Mouse (Mus musculus) granulocyte monocyte progenitor cell, adult 5-6 weeks (primary cell): ENCODE measurements around the gene Crabp1. TPM values are rescaled to one million over a fixed set of nuclear protein-coding genes. Genes with fewer than 3 reads are reported as not detected.

Experiments
- ATAC-seq: replicated peaks from 2 replicates; pipeline ENCODE4 v1.8.0; 2016; ENCODE audit warnings: mild to moderate bottlenecking, moderate TSS enrichment, inconsistent platforms; ENCODE audit not compliant: poor library complexity, severe bottlenecking
- total RNA-seq, 2 experiments: library from RNA; stranded (forward) in 1 of 2; stranded (reverse) in 1 of 2; fragments of 200-712, 200-1000 nt in 1 of 2; fragments of >200 nt in 1 of 2; fragmentation: Nextera tagmentation in 1 of 2; gene quantifications; 2 replicates each; pipeline ENCODE4 v1.2.3; 2014 to 2017

The Crabp1 gene
- not detected in 2 replicates for total RNA-seq (2014; fragmentation: Nextera tagmentation)
- total RNA-seq (2017): not detected in 2 replicates

DNA sequence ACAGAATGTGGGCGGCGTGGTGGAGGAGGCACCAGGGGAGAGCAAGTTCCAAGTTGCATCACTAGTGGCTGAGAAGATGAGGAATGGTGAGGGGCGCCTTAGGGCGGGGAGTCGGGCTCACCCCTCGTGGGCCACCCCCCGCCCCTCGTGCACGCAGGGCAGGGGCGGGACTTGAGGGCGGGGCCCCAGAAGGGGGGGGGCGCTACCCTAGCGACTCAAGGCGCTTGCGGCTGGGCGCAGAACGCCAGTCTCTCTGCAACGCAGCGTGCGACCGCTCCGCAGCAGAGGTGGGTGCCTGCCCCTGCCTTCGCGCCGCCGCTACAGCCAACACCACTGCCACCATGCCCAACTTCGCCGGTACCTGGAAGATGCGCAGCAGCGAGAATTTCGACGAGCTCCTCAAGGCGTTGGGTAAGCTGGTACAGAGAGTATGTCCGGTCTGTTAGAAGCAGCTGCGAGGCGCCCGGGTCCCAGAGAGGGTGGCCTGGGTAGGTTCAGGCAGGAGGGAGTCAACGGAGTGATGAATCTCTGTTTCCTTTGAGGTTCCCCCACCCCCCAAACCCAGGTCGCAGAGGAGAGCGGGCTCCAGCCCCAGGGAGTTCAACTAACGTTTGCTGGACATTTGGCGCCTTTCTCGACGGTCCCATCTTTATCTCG is at the start of gene Crabp1:
Gene Crabp1 (plus strand): TSS at position 188 of the 657 bp plus-strand sequence.
- ATAC-seq: peak; percentile 42

DNA sequence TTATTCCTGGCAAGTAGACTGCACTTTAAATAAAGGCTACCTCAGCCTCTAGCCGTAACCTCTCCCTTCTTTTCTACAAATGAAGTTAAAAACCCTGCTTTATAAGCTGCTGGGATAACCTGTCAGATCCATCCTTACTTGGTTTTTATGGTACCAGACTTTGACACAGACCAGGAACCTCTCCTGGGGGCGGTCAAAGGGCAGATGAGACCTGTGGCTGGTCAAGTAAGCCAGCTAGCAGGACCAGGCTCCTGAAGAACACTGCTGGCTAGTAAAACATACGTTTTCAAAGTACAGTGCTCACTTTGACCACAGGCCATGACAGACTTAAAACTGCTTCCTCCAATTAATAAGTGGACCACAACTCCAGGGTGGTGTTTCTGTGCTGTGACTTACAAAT is 48.8 kb upstream of the Crabp1 start:
- ATAC-seq: no peak

DNA sequence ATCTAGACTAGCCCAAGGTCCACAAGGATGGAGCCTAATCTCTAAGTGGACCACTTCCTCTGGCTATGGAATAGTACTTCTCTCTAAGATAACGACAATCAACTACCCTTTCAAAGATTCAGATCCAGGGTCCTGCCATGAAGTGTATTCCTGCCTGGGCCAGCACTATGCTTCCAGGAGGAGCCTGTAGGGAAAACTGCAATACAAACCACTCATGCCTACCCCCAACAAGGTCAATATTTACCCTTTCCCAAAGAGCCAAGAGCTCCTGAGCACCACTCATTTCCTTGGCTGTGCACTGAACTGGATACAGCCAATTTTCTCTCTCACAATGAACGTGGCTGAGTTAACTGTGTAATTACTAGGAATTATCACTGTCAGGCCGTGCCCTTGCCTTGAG is 47.0 kb upstream of the Crabp1 start:
- ATAC-seq: no peak

DNA sequence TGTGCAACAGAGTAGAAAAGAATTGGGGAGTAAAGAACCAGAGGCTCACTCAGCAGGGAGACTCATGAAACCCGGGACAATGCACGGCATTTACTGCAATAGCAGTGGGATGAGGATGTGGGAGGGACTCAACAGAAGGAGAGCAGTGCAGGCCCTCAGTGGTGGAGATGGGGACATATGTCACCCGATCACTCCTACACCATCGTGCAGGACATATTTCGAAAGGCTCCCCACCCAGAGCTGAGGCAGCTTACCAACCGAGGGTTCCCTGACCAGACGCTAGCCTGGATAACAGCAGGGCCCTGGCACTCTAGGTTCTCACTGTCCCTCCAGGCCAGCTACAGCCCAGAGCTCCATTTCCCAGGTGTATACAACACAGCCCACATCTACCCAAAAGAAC is 42.4 kb upstream of the Crabp1 start:
- no peak for ATAC-seq

DNA sequence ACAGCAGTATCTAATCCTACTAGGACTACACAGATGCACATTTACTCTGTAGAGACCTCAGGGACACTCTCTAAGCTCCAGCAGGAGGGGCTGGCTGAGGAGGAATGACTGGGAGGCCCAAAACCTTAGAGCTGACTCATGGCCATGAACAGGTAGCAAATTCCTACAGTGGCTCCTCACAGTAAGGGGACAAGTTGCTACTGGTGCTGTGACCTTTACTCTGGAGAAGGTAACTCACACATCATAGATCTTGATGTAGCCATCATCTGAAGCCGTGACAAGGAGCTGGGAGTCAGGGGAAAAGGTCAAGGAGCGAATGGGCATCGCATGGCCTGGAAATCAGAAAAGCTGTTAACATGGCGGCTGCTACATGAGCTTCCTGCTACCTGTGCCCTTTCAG is 42.0 kb upstream of the Crabp1 start:
- no peak for ATAC-seq

DNA sequence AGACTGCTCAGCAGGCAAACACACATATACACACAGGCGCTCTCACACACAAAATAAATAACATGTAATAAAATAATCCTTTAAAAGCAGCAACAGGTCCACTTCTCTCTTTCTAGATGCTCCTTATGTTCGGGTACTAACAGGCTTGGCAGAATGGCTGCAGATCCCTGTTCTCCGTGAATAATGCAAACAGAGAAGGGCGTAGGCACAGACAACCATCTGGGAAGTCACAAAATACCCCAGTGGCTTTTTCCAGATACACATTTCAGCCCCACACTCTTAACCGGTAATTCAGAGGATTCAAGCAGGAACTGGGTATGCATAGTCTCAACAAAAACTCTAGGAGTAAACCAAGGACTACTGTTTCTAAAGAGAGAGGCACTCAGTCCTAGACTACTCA is 38.2 kb upstream of the Crabp1 start:
- ATAC-seq: no peak

DNA sequence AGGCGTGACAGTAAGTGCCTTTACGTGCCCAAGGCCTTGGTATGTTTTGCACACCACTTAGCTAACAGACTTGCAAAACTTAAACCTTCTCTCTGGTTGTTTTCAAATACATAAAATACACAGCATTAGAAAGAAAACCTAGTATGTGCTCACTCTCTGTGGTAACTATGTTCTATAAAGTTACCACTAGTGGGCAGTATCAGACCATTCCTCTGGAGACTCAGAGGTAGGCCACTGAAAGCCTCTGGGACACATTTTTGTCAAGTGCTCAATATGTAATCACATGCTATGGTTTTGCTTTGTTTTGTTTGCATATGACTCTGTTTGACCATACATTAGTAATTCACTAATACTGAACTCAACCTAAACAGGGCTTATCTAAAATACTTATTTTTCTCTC is 32.4 kb upstream of the Crabp1 start:
- ATAC-seq: peak; percentile 41

DNA sequence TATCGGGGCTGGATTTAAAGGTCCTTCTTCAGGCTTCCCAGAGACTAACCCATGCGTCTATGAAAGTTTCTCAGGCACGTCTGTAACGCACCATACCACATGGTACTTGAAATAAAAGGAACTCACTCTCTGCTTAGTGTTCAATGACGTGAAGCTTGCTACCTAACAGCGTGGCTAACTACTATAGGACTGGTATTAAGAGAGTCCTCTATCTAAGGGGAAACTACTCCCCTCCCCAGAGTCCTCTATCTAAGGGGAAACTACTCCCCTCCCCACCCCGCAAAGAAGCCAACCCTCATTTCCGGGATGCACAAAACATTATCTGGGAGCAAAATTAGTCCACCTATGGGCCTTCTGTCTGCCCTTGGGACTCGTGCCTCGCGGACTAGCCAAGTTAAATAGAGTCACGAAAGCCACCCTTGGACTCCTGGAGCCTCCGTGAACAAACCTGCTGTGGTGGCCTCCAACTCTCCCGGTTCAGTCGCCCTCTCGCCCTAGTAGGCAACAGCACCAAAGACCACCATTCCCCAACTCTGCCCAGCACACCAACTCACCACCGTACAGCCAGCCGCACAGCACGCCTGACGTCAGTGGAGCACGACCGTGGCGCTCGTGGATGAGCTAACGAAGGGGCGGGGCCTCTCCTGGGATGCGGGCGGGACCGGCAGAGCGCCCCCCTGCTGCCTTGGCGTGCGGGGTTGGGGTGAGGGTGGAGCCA is 30.5 kb upstream of the Crabp1 start, which contains the start of gene Wdr61:
Gene Wdr61 (minus strand): TSS at position 599 of the 718 bp plus-strand sequence.
- ATAC-seq: peak; percentile 94

DNA sequence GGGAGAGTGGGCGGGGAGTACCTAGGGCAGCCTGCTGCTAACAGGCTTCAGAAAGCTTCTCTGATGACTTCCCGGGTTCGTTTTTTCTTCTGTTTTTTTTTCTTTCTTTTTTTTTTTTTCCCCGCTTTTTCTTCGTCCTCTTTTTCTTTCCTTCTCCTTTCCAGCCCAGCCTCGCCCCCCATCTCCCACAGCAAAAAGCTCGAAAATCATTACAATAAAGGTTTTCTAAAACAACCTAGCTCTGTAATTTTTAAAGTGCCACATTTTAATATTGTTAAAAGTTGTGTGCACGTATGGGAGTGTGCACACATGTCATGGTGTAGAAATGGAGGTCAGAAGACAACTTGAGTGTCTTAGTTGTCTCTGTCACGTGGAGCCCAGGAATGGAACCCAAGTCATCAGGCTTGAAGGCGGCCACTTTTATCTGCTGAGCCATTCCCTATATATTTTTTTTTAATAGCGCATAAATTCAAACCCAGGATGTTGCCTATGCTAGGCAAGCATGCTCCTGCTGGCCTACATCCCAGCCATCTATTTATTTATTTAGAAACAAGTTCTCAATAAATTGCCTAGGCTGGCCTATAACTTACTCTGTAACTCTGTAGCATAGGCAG is 29.8 kb upstream of the Crabp1 start:
- ATAC-seq: no peak

DNA sequence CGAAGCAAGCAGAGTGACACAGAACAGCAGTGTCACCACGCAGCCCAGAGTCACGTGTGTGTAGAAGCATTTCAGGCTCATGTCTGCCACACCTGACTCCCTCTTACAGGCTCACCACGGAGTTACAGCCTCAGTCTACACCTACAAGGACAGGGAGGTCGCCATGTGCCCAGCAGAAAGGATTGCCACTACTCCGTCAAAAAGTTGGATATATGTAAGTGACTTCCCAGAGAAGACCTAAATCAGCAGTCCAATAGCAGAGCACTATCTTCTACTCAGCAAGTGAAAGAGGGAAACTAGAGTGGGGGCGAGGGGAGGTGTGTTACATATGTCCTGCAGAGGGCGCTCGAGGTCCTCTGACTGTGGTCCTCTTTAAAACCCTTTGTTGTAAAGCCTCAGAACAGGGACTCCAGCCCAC is 28.3 kb upstream of the Crabp1 start:
- peak; percentile 52 for ATAC-seq

DNA sequence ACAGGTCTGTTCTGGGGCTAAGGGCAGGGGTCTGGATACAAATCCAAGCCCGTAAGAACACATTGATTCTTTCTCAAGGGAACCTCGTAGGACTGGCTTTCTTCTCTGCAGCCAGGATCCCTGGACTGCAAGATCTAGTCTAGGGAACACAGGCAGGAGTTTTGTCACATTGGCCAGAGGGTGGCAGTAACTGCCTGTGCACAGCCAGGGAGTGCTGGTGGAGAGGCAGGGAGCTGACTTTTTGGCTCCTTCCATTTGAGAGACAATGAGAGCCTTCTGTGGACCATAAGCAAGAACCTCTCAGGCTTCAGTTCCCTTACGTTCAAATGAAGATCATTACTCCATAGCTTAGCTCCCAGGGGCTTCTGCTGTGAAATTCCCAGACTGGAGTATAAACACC is 26.2 kb upstream of the Crabp1 start:
- no peak for ATAC-seq

DNA sequence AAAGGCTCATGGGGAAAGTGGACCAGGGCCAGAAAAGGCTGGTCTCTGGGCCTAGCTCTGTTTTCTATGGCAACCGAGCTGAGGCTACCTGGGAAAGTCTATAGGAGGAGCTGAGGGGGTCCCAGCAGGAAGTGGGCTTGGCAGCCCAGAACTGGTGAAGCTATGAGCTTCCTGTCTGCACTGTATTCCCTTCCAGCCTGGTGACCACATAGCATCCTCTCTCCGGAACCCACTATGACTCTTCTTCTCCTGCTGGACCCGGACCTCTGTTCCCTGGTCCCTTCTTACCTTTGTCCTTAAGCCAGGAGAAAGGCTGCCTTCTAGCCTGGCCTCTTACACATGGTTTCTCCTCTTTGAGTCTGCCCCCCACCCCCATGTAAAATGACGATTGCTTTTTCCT is 20.7 kb upstream of the Crabp1 start:
- ATAC-seq: peak; percentile 56

DNA sequence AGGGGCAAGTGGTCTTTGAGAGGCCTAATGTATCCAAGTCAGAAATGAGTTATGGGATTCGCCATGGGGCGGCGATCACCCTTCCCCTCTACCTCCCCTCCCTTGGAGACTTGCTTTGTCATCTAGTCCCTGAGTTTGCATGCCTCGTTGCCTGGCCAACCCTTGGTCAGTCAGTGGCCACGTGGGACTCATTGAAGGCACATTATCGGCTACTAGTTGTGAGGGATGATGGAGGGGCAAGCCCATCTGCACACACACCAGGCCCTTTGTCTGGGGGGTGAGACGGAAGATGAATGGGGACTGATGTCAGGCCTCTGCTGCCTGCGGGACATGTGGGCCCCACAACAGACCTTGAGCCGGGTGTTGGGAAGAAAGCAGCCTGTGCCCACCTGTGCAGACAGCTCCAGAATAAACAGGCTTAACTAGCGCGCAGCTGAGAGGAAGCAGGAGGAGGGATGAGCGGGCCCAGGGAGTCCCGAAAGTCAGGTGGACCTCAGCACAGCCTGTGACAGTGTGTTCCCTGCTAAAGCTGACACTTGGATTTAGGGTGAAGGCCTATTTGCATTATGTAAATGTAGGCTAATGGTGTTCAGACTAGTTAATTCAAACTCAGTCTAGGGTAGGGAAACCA is 18.7 kb upstream of the Crabp1 start:
- ATAC-seq: no peak

DNA sequence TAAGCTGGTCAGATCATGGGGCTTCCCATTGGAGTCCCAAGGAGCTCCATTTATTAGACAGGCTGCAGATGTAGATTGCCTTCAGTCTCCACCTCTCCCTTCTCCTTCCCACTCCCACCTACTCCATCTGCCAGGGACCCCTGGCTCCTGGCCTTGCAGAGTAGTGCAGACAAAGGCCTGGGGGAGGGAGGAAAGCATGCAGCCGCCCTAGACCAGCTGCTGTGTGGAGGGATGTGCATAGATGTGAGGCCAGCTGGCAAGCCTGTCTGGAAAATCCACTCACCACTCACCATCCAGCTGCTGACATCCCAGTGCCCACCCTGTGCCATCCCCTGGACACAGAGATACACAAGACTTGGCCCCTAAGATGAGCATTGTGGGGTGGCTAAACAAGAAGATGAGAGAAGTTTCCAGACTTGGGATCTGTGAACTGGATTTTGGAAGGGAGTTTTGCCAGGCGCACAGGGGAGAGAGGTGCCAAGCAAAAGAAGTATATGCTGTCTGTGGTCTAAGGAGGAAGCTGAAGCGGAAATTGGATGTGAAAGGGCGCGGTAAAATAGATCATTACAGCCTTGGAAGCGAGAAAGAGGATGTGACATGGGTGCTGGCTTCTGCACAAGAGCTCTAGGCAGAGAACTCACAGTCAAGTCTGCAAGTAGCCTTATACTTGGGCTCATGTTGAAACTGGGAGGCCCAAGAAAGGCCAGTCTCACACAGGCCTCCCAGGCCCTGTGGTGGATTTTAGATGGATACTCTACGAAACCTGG is 14.2 kb upstream of the Crabp1 start:
- peak; percentile 59 for ATAC-seq

DNA sequence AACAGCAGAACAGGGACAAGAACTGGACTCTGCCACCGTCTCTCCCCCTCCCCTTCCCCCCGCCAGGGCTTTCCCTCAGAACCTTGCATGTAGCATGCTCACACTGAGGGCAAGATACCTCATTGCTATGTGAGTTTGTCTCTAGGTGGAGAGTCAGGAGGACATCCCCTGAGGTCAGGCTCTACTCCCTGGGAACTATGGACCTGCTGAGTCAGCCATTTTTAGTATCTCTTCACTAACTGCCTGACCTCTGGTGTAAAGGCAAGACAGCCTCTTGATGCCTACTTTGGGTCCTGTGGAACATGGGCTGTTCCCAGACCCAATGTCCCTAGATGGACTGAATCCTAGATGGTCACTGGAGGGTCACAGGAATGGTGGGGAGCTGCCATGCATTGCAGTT is 12.9 kb upstream of the Crabp1 start:
- no peak for ATAC-seq

DNA sequence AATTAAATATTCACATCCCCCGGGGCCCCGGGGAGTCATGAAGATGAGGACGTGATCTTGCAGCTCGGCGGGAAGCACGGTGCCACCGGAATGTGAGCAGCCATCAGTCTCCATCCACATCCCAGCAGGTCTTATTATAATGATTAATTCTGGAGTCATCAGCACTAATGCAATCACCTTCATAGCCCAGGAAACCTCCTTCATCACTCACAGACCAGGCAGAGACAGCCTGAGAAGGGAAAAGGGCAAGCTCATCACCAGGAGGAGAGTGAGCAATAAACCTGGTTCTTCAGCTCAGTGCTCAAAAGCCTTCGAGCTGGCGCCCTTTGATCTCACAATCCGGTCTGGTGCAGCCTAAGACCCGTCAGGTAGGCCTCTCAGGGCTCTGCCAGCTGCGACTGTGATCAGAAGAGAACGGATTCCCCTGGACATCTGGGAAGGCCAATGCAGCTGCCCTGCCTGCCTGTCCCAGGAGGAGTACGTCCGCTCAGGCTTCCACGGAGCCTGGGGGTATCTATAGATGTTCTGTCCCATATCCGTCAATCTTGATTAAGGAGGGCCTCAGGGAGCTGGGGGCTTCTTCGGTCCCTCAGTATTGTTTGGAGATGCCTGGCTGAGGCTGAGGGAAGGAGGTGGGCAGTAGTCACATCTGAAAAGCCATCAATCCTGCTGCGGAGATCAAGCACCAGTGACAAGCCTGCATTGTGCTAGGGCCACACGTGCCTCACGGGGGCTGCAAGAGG is 12.2 kb upstream of the Crabp1 start:
- no peak for ATAC-seq

DNA sequence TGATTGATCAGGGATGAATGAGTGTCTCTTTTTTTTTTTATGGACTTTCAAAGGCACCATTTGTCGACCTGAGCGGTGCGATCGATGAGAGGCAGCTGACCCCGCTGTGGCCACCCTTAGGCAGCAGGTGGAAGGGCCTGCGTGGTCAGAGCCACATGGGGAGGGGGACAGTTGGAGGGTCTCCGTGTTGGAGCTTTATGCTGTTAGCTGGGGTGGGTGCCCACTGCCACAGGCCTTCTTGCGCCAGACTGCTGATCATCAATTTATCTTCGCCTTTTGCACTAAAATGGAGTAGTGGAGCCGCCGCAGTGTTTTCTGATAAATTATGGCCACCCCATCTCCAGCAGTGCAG is 11.6 kb upstream of the Crabp1 start:
- ATAC-seq: no peak

DNA sequence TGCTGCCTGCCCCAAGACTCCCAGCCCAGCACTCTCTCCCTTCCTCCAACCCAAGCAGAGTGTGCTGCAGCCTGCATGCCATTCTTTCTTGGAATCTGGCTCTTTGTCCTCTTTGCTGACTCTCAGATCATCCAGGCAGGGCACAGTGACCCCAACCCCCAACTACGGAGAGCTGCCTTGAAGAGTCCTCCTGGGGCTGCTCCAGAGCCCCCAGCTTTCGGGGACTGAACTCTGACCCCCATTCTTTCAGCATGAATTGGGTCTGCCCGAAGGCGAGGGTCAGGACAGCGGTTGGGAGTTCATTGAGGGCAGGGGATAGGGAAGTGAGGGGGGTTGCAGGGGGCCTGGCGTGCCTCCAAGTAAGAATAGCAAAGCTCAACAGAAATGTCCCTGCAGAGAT is 5.0 kb upstream of the Crabp1 start:
- no peak for ATAC-seq

DNA sequence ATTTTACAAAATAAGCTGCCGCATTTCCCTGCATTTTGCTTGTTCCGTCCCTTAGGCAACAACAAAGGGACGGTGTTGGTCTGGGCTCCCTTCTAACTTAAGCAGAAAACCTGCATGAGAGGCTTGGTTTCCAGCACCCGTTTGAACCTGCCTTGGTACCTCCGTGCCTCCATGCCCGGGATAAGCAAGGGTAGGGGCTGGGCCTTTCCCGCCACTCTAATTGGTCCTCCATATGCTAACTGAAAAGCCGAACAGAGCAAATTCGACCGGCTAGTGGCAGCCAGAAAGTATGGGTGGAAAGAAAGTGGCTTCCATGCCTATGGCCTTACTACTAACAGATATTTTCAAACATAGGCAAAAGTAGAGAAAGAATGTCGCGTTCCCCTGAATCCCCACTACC is 457 bp upstream of the Crabp1 start:
- ATAC-seq: no peak
